16 mouse cellular contexts compared by ENCODE assay signal in genomic region chr11:52278991-52279390, GRCm38 (mm10).
"Had no signal": no experiment of that assay in that cellular context is flagged by ENCODE, and none has a peak within 500 bp of the region (broad histone marks: within the 10 kb centered on the region; RNA-seq: fewer than 3 reads in every experiment).

No protein-coding gene starts in this region.

- H3K36me3 ChIP-seq: liver, embryonic 13.5 days; midbrain, embryonic 12.5 days; midbrain, embryonic 15.5 days; neural tube, embryonic 13.5 days had no signal

- ATAC-seq: intestine, postnatal 0 days; midbrain, embryonic 15.5 days had no signal

- H3K27ac ChIP-seq: kidney, postnatal 0 days; layer of hippocampus, adult 2 months; liver, embryonic 13.5 days; macrophage; midbrain, embryonic 12.5 days; midbrain, embryonic 15.5 days; neural tube, embryonic 13.5 days; stomach, postnatal 0 days had no signal

- H3K9me3 ChIP-seq: liver, embryonic 13.5 days; midbrain, embryonic 12.5 days; midbrain, embryonic 15.5 days; neural tube, embryonic 13.5 days had no signal

- DNase-seq: kidney, adult 2 months; kidney, postnatal 25 days; layer of hippocampus, adult 9-11 months; liver, embryonic 13.5 days; lung, adult 2 months; retina, postnatal 1 day; right cerebral cortex, postnatal 25 days; spleen, adult 18-20 months had no signal

- H3K9ac ChIP-seq: liver, embryonic 13.5 days; midbrain, embryonic 12.5 days; midbrain, embryonic 15.5 days; neural tube, embryonic 13.5 days had no signal

- H3K4me2 ChIP-seq: liver, embryonic 13.5 days; midbrain, embryonic 12.5 days; midbrain, embryonic 15.5 days; neural tube, embryonic 13.5 days had no signal

- H3K4me3 ChIP-seq: layer of hippocampus, adult 2 months; liver, embryonic 13.5 days; midbrain, embryonic 12.5 days; midbrain, embryonic 15.5 days; neural tube, embryonic 13.5 days had no signal
